Mouse (Mus musculus): ENCODE data around the gene Ccdc183. TPM values are rescaled to one million over a fixed set of nuclear protein-coding genes. Genes with fewer than 3 reads are reported as not detected.

The Ccdc183 gene
- total and polyA plus RNA-seq, 2 experiments from 2014 or later, result 0.23 TPM; not detected in 1

DNA sequence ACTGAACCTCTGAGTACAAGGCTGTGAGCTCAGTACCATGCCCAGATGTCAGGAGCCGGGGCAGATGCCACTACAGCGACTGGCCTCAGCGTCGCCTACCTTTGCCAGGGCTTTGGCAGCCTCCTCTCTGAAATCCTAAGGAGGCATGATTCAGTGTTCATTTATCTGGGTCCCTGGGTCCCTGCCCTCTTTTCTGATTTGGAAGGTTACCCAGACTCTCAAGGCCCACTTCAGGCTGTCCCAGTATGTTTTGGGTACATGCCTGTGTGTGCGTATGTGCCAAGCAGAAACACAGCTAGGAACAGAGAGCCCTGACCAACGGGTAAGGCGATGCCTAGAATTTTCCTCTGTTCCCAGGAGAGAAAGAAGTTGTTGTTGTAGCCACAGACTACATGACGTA, 42.8 kb upstream of the Ccdc183 start:
- Histone ChIP-seq H3K9me3 (replicated peaks; ENCODE audit: control insufficient read depth, low read length) (no peaks in the 10 kb centered on the region), H3K4me2 (ENCODE audit: low read depth, low read length) (no peak overlapping the region), H3K27ac (ENCODE audit: low read depth) (no peak overlapping the region), H3K4me1 (ENCODE audit: control insufficient read depth, insufficient read depth) (no peaks in the 10 kb centered on the region), H3K36me3 (replicated peaks; ENCODE audit: control insufficient read depth, insufficient read depth, low read length) (no peaks in the 10 kb centered on the region), H3K9ac (replicated peaks; ENCODE audit: low read depth, low read length) (no peak overlapping the region), H3K4me3 (ENCODE audit: low read depth, low read length) (no peak overlapping the region), H3K27me3 (ENCODE audit: control insufficient read depth, insufficient read depth, low read length) (no peaks in the 10 kb centered on the region)
- 85% methylated on average over 8 of the region's 8 CpGs for whole genome bisulfite sequencing
- ATAC-seq (ENCODE audit: insufficient read depth, low read depth) (no peak), DNase-seq (ENCODE audit: low spot score) (no peak)
- no peak for TF ChIP-seq CTCF (IDR thresholded peaks at IDR 0.05; ENCODE audit: low read depth)
- no peak for TF ChIP-seq EP300 (IDR thresholded peaks at IDR 0.05; ENCODE audit: low read depth)

DNA sequence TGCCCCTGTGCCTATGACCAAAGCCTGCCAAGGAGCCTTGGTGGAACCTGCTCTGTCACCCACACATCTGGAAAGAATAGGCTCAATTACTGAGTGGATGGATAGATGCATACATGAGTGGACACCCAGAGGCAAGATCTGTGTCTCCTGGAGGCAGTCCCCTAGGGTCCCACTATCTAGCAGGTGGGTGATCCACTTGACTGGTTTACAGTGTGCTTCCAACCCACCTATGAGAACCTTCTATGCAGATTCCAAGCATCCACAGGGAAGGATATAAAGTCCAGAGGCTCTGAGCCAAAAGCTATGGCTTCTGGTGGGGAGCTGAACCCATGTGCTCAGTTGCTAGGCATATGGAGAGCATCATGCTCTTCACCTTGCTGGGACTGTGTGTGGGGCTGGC, 40.2 kb upstream of the Ccdc183 start, which contains the start of gene Lcn5:
Gene Lcn5 (plus strand): TSS at position 301 of the 400 bp plus-strand sequence.
- Histone ChIP-seq H3K27me3 (ENCODE audit: control insufficient read depth, insufficient read depth, low read length) (no peaks in the 10 kb centered on the region), H3K9me3 (replicated peaks; ENCODE audit: control insufficient read depth, low read length) (no peaks in the 10 kb centered on the region), H3K27ac (ENCODE audit: low read depth) (no peak within 1 kb of the TSS), H3K4me3 (ENCODE audit: low read depth, low read length) (no peak within 1 kb of the TSS), H3K4me2 (ENCODE audit: low read depth, low read length) (no peak within 1 kb of the TSS), H3K36me3 (replicated peaks; ENCODE audit: control insufficient read depth, insufficient read depth, low read length) (no peaks in the 10 kb centered on the region), H3K4me1 (ENCODE audit: control insufficient read depth, insufficient read depth) (no peaks in the 10 kb centered on the region), H3K9ac (replicated peaks; ENCODE audit: low read depth, low read length) (no peak within 1 kb of the TSS)
- no peak for TF ChIP-seq CTCF (IDR thresholded peaks at IDR 0.05; ENCODE audit: low read depth)
- no peak for TF ChIP-seq EP300 (IDR thresholded peaks at IDR 0.05; ENCODE audit: low read depth)
- ATAC-seq (ENCODE audit: insufficient read depth, low read depth) (no peak), DNase-seq (ENCODE audit: low spot score) (no peak)

DNA sequence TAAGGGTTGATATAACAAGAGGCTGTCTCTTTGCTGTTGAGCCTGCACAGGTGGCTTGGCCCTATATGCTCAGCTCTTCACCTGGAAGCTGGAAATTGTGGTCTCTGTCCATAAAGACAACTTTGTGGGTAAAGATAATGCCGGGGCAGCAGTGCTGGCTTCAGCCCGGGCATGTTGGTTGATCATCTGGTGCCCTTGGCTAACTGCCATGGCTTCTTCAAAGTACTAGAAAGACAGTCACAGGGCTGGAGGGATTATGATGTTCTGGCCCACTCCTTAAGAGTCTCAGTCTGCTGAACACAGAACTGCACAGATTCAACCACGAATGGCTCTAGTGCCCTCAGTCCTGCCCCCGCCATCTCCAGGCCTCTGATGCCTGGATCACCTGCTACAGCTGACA, 39.8 kb upstream of the Ccdc183 start:
- Histone ChIP-seq H3K4me2 (ENCODE audit: low read depth, low read length) (no peak overlapping the region), H3K9me3 (replicated peaks; ENCODE audit: control insufficient read depth, low read length) (no peaks in the 10 kb centered on the region), H3K9ac (replicated peaks; ENCODE audit: low read depth, low read length) (no peak overlapping the region), H3K27me3 (ENCODE audit: control insufficient read depth, insufficient read depth, low read length) (no peaks in the 10 kb centered on the region), H3K4me1 (ENCODE audit: control insufficient read depth, insufficient read depth) (no peaks in the 10 kb centered on the region), H3K36me3 (replicated peaks; ENCODE audit: control insufficient read depth, insufficient read depth, low read length) (no peaks in the 10 kb centered on the region), H3K4me3 (ENCODE audit: low read depth, low read length) (no peak overlapping the region), H3K27ac (ENCODE audit: low read depth) (no peak overlapping the region)
- ATAC-seq (ENCODE audit: insufficient read depth, low read depth), result no peak
- WGBS, result 54% methylated on average over 4 of the region's 4 CpGs
- TF ChIP-seq EP300 (IDR thresholded peaks at IDR 0.05; ENCODE audit: low read depth) (no peak), CTCF (IDR thresholded peaks at IDR 0.05; ENCODE audit: low read depth) (no peak)
- no peak for DNase-seq (ENCODE audit: low spot score)

DNA sequence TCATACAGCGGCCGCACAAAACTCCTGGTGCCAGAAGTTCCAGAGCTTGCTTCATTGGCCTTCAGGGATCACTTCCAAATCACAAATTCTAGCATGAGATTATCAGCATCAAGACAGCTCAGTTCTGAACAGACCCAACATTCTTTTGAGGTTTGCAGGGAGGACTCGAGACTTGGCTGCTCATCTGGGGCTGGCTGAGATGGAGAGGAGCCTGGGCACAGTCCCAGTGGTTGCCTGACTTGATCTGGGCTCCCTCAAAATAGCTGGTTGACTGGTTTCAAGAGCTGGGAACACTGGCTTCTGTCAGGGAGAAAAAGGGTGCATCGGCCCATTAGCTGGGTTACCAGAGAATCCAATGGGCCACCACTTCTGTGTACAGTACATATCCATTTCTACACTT, 39.2 kb upstream of the Ccdc183 start:
- Histone ChIP-seq H3K27ac (ENCODE audit: low read depth) (no peak overlapping the region), H3K4me2 (ENCODE audit: low read depth, low read length) (no peak overlapping the region), H3K9me3 (replicated peaks; ENCODE audit: control insufficient read depth, low read length) (no peaks in the 10 kb centered on the region), H3K27me3 (ENCODE audit: control insufficient read depth, insufficient read depth, low read length) (no peaks in the 10 kb centered on the region), H3K36me3 (replicated peaks; ENCODE audit: control insufficient read depth, insufficient read depth, low read length) (no peaks in the 10 kb centered on the region), H3K9ac (replicated peaks; ENCODE audit: low read depth, low read length) (no peak overlapping the region), H3K4me1 (ENCODE audit: control insufficient read depth, insufficient read depth) (no peaks in the 10 kb centered on the region), H3K4me3 (ENCODE audit: low read depth, low read length) (no peak overlapping the region)
- TF ChIP-seq CTCF (IDR thresholded peaks at IDR 0.05; ENCODE audit: low read depth) (no peak), EP300 (IDR thresholded peaks at IDR 0.05; ENCODE audit: low read depth) (no peak)
- 70% methylated on average over 4 of the region's 4 CpGs for WGBS
- no peak for DNase-seq (ENCODE audit: low spot score)
- no peak for ATAC-seq (ENCODE audit: insufficient read depth, low read depth)

DNA sequence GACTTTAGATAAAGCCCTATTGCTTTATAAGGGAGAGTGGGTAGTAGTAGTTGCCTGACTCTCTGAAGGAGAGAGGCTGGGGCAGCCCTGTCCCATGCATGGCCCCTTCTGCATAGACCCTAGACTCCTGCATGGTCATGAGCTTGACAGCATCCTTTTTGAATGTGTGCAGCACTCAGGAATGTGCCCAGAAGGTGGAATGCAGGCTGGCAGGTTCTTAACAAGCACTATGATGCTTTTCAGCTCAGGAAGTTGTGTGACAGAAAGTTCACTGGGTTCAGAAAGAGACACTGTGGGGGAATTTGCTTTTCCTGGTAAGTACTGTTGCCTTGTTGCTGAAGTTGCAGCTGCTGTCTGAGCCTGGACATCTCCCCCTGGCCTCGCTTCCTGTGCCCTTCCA, 37.0 kb upstream of the Ccdc183 start:
- Histone ChIP-seq H3K4me2 (ENCODE audit: low read depth, low read length) (no peak overlapping the region), H3K9me3 (replicated peaks; ENCODE audit: control insufficient read depth, low read length) (no peaks in the 10 kb centered on the region), H3K4me3 (ENCODE audit: low read depth, low read length) (no peak overlapping the region), H3K4me1 (ENCODE audit: control insufficient read depth, insufficient read depth) (no peaks in the 10 kb centered on the region), H3K27me3 (ENCODE audit: control insufficient read depth, insufficient read depth, low read length) (no peaks in the 10 kb centered on the region), H3K27ac (ENCODE audit: low read depth) (no peak overlapping the region), H3K36me3 (replicated peaks; ENCODE audit: control insufficient read depth, insufficient read depth, low read length) (no peaks in the 10 kb centered on the region), H3K9ac (replicated peaks; ENCODE audit: low read depth, low read length) (no peak overlapping the region)
- ATAC-seq (ENCODE audit: insufficient read depth, low read depth), result no peak
- DNase-seq (ENCODE audit: low spot score), result no peak
- TF ChIP-seq CTCF (IDR thresholded peaks at IDR 0.05; ENCODE audit: low read depth) (no peak), EP300 (IDR thresholded peaks at IDR 0.05; ENCODE audit: low read depth) (no peak)
- 42% methylated on average over 1 of the region's 1 CpGs for WGBS

DNA sequence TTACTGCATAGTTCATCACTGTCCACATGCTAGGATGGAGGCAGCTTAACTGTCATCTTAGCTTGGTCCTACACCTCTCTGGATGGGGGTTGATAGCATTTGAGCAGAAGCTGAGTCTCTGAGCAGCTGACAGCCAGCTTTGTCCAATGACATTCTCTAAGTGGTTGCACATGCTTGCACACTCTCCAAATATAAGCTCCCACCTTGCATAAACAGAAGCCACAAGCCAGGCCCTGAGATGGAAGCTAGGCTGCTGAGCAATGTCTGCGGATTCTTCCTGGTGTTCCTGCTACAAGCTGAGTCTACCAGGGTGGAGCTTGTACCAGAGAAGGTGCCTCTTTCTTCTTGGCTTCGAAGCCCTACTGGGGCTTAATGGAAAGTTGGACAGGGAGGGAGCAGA, 35.4 kb upstream of the Ccdc183 start, which contains the start of gene Lcn8:
Gene Lcn8 (plus strand): TSS at position 219 of the 400 bp plus-strand sequence.
- Histone ChIP-seq H3K4me3 (ENCODE audit: low read depth, low read length) (no peak within 1 kb of the TSS), H3K4me1 (ENCODE audit: control insufficient read depth, insufficient read depth) (no peaks in the 10 kb centered on the region), H3K4me2 (ENCODE audit: low read depth, low read length) (no peak within 1 kb of the TSS), H3K9me3 (replicated peaks; ENCODE audit: control insufficient read depth, low read length) (no peaks in the 10 kb centered on the region), H3K27me3 (ENCODE audit: control insufficient read depth, insufficient read depth, low read length) (no peaks in the 10 kb centered on the region), H3K9ac (replicated peaks; ENCODE audit: low read depth, low read length) (no peak within 1 kb of the TSS), H3K27ac (ENCODE audit: low read depth) (no peak within 1 kb of the TSS), H3K36me3 (replicated peaks; ENCODE audit: control insufficient read depth, insufficient read depth, low read length) (no peaks in the 10 kb centered on the region)
- no peak for TF ChIP-seq CTCF (IDR thresholded peaks at IDR 0.05; ENCODE audit: low read depth)
- no peak for TF ChIP-seq EP300 (IDR thresholded peaks at IDR 0.05; ENCODE audit: low read depth)
- WGBS, result 70% methylated on average over 2 of the region's 2 CpGs
- ATAC-seq (ENCODE audit: insufficient read depth, low read depth) (no peak), DNase-seq (ENCODE audit: low spot score) (no peak)
